Mouse (Mus musculus): ENCODE results near the gene Uba6.

Gene Uba6

DNA sequence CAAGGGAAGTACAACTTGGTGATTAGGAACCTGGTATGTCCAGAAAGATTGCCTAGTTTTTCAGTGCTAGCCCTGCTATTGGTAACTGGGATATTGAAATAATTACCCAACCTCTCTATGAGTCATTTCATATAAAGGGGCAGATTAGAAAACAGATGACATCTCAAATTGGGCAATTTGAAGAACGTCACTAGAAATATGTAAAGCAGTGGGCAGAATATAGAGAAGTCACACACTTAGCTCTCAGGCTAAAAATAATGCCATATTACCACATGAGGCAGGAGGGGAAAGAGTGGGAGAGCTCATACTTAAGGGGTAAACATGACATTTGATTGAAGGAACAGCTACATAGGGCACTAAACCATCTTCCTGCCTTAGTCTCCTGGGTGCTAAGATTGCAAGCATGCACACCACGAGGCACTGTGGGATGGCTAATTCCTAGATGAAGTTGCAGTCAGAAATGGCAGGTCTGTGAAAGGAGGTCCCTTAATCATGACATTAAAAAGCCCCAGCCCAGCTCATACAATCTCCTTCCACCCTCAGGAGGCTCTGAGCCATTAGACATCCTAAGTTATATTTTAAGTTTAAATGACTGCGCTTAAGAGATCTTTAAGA lies 93.8 kb downstream of the Uba6 start:
- peak in 1 of 2 experiments; percentile 13 for DNase-seq (ENCODE audit: low read depth in 1 of 2, low spot score in 2 of 2)

DNA sequence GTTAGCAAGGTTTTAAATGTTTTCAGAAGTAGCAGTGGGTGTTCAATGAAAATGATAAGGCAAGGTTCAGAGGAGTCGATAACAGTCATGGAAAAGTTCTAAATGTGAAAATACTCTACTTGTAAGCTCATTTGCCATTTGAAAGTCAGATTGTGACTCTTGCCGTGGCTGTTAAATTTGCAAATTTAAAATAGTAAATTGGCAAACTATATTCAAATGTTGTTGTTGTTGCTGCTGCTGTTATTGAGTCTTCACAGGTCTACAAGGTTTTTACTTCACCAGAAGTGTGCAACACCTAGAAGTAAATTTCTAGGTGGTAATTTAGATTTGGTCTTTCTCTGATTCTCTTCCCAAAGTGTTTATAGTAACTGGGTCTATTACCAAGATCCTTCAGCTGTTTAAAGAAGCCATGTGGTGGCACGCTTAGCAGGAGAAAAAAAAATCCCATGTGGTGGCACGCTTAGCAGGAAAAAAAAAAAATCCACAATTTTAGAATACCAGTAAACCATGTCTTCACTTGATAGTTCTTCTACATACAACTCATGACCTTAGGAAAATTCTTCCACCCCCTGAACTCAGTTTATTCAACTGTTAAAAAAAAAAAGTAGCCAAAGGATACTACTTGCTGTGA lies 99.7 kb downstream of the Uba6 start:
- DNase-seq (ENCODE audit: low read depth in 1 of 2, low spot score in 2 of 2): no peak

- peak in 1 of 2 experiments; percentile 46 for DNase-seq (ENCODE audit: low read depth in 1 of 2, low spot score in 2 of 2)
Measured at GRCm38 (mm10) chr5:86071538-86071937, 101.1 kb downstream of the Uba6 start, which contains the start of gene Stap1. Gene Stap1, plus strand, starts transcription at chr5:86071746.

DNA sequence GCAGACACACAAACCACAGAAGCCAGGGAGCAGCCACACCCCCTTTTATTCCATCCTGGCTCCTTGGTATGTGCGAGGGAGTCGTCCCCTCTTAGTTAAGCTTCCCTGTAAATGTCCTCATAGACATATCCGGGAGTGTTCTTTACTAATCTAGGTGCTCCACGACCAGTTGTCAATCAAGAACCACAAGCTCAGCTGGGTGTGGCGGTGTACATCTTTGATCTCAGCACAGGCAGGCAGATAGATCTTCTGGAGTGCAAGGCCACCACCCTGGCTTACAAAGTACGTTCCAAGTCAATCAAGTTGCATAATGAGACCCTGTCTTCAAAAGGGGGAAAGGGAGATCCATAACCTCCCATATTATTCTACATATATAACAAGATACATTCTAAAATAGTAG lies 103.5 kb downstream of the Uba6 start:
- no peak for DNase-seq (ENCODE audit: low read depth in 1 of 2, low spot score in 2 of 2)

GRCm38 (mm10) chr5:86068451-86068850 lies 104.2 kb downstream of the Uba6 start:
- peak in 1 of 2 experiments; percentile 5 for DNase-seq (ENCODE audit: low read depth in 1 of 2, low spot score in 2 of 2)

- peak; percentile 71 to 85 for DNase-seq (ENCODE audit: low read depth in 1 of 2, low spot score in 2 of 2)
Measured at GRCm38 (mm10) chr5:86066551-86066929, 106.1 kb downstream of the Uba6 start.

DNA sequence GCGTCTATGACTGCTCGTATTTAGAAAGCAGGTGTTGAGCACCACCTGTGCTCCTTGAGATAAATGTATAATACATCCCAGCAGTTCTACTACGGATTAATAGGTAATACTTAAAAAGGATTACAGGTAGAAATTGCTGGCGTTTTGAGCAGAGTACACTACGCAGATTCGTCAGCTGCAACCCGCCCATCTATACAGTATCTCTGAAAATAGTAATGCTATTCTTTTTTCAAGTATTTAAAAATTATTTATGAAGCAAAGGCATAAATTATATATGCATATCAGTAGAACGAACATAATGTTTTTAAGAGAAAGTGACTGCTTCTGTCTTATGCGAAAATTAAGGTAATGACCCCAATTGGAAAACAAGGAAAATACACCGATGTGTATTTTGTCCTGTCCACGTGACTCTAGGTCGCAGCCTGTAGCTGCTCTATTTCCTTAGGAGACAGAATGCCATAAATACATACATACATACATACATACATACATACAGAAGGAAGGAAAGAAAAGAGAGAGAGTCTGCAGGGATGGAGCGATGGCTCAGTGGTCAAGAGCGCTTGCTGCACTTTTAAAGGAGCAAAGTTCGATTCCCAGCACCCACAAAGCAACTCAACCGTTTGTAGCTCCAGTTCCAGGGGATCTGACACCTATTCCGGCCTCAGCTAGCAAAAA lies 106.6 kb downstream of the Uba6 start:
- DNase-seq (ENCODE audit: low read depth in 1 of 2, low spot score in 2 of 2): peak in 1 of 2 experiments; percentile 7

- DNase-seq (ENCODE audit: low read depth in 1 of 2, low spot score in 2 of 2): peak; percentile 93 to 95
Measured at GRCm38 (mm10) chr5:86065101-86065875, 107.3 kb downstream of the Uba6 start, which contains the start of gene Cenpc1. Gene Cenpc1, minus strand, starts transcription at chr5:86065583.

- no peak for DNase-seq (ENCODE audit: low read depth in 1 of 2, low spot score in 2 of 2)
Measured at GRCm38 (mm10) chr5:86063501-86063900, 109.1 kb downstream of the Uba6 start.

Data from monocyte, adult 2 months (primary cell).